Mouse (Mus musculus): ENCODE measurements around the gene Trpv6.

GRCm38 (mm10) chr6:41581295-41581694 lies 54.9 kb downstream of the Trpv6 start:
- no peak for TF ChIP-seq CTCF (IDR thresholded peaks at IDR 0.05)
- TF ChIP-seq POLR2A (IDR thresholded peaks at IDR 0.05; ENCODE audit: insufficient read depth, low read depth, low read length): no peak
- no peak for TF ChIP-seq EP300 (IDR thresholded peaks at IDR 0.05; ENCODE audit: insufficient read depth, low read depth, low read length)
